Mouse (Mus musculus): ENCODE measurements around the gene Dnajb3.

Dnajb3 gene

GRCm38 (mm10) chr1:88231803-88232499 is 26.4 kb upstream of the Dnajb3 start:
- DNase-seq (ENCODE audit: low spot score in 2 of 2), result no peak

GRCm38 (mm10) chr1:88230981-88231802 is 25.6 kb upstream of the Dnajb3 start:
- no peak for DNase-seq (ENCODE audit: low spot score in 2 of 2)

- DNase-seq (ENCODE audit: low spot score in 2 of 2), result no peak
Observed at GRCm38 (mm10) chr1:88230421-88230820, 24.8 kb upstream of the Dnajb3 start.

- DNase-seq (ENCODE audit: low spot score in 2 of 2), result no peak
Observed at GRCm38 (mm10) chr1:88229986-88230385, 24.4 kb upstream of the Dnajb3 start.

- DNase-seq (ENCODE audit: low spot score in 2 of 2), result no peak
Observed at GRCm38 (mm10) chr1:88229566-88229965, 24.0 kb upstream of the Dnajb3 start.

GRCm38 (mm10) chr1:88228121-88228520 is 22.5 kb upstream of the Dnajb3 start:
- DNase-seq (ENCODE audit: low spot score in 2 of 2), result no peak

GRCm38 (mm10) chr1:88227482-88227881 is 21.9 kb upstream of the Dnajb3 start:
- peak in 1 of 2 experiments; percentile 18 for DNase-seq (ENCODE audit: low spot score in 2 of 2)

GRCm38 (mm10) chr1:88226670-88227379 is 21.2 kb upstream of the Dnajb3 start, which contains the start of gene Mroh2a:
Gene Mroh2a (plus strand): TSS chr1:88226986.
- peak; percentile 47 to 73 for DNase-seq (ENCODE audit: low spot score in 2 of 2)

- DNase-seq (ENCODE audit: low spot score in 2 of 2), result peak in 1 of 2 experiments; percentile 14
Observed at GRCm38 (mm10) chr1:88225741-88226140, 20.2 kb upstream of the Dnajb3 start.

- peak; percentile 10 to 13 for DNase-seq (ENCODE audit: low spot score in 2 of 2)
Observed at GRCm38 (mm10) chr1:88225301-88225700, 19.7 kb upstream of the Dnajb3 start.

- DNase-seq (ENCODE audit: low spot score in 2 of 2), result peak; percentile 46 to 48
Observed at GRCm38 (mm10) chr1:88224029-88224776, 18.6 kb upstream of the Dnajb3 start.

GRCm38 (mm10) chr1:88223591-88223990 is 18.0 kb upstream of the Dnajb3 start:
- DNase-seq (ENCODE audit: low spot score in 2 of 2), result peak; percentile 8 to 17

- peak; percentile 11 to 14 for DNase-seq (ENCODE audit: low spot score in 2 of 2)
Observed at GRCm38 (mm10) chr1:88223011-88223515, 17.5 kb upstream of the Dnajb3 start.

GRCm38 (mm10) chr1:88222216-88222615 is 16.6 kb upstream of the Dnajb3 start:
- no peak for DNase-seq (ENCODE audit: low spot score in 2 of 2)

- peak; percentile 10 to 14 for DNase-seq (ENCODE audit: low spot score in 2 of 2)
Observed at GRCm38 (mm10) chr1:88220336-88220735, 14.8 kb upstream of the Dnajb3 start.

GRCm38 (mm10) chr1:88219054-88219453 is 13.5 kb upstream of the Dnajb3 start:
- peak; percentile 4 to 12 for DNase-seq (ENCODE audit: low spot score in 2 of 2)

- peak in 1 of 2 experiments; percentile 4 for DNase-seq (ENCODE audit: low spot score in 2 of 2)
Observed at GRCm38 (mm10) chr1:88218591-88218990, 13.0 kb upstream of the Dnajb3 start.

- peak; percentile 6 to 15 for DNase-seq (ENCODE audit: low spot score in 2 of 2)
Observed at GRCm38 (mm10) chr1:88218051-88218450, 12.5 kb upstream of the Dnajb3 start.

- DNase-seq (ENCODE audit: low spot score in 2 of 2), result peak in 1 of 2 experiments; percentile 2
Observed at GRCm38 (mm10) chr1:88217576-88217975, 12.0 kb upstream of the Dnajb3 start.

GRCm38 (mm10) chr1:88217144-88217543 is 11.6 kb upstream of the Dnajb3 start:
- DNase-seq (ENCODE audit: low spot score in 2 of 2), result peak; percentile 5 to 12

- DNase-seq (ENCODE audit: low spot score in 2 of 2), result no peak
Observed at GRCm38 (mm10) chr1:88216551-88216950, 11.0 kb upstream of the Dnajb3 start.
